Mouse (Mus musculus) embryonic facial prominence, embryonic 14.5 days (tissue): ENCODE results near the gene Piezo1. TPM values are rescaled to one million over a fixed set of nuclear protein-coding genes. Genes with fewer than 3 reads are reported as not detected.

ENCODE experiments used
- ATAC-seq: fragments of 200-750 bp; cut with Nextera tagmentation; 2 replicates; pipeline ENCODE4 v1.8.0; 2017; ENCODE audit warnings: low read depth, moderate number of reproducible peaks, moderate TSS enrichment
- DNase-seq: peaks from one replicate; pipeline ENCODE4 v3.0.0-alpha.2; 2015; ENCODE audit warnings: low spot score
- H3K27ac ChIP-seq: fragments of 300-500 bp; sonication (generic); replicated peaks from 2 replicates; pipeline ENCODE4 v1.5.1; 2014; ENCODE audit warnings: low read depth, mild to moderate bottlenecking, low read length, moderate library complexity
- H3K27me3 ChIP-seq: fragments of 300-500 bp; sonication (generic); replicated peaks from 2 replicates; pipeline ENCODE4 v1.6.1; 2014; ENCODE audit warnings: low read length; ENCODE audit not compliant: control insufficient read depth, insufficient read depth
- H3K36me3 ChIP-seq: fragments of 300-500 bp; sonication (generic); 2 replicates; pipeline ENCODE4 v1.6.1; 2014; ENCODE audit warnings: low read length, mixed read lengths; ENCODE audit not compliant: control insufficient read depth, insufficient read depth
- H3K4me1 ChIP-seq: fragments of 300-500 bp; sonication (generic); 2 replicates; pipeline ENCODE4 v1.6.1; 2014; ENCODE audit warnings: antibody characterized with exemption, low read length; ENCODE audit not compliant: control insufficient read depth, insufficient read depth
- H3K4me2 ChIP-seq: fragments of 300-500 bp; sonication (generic); 2 replicates; pipeline ENCODE4 v1.6.1; 2014; ENCODE audit warnings: low read depth, mild to moderate bottlenecking, low read length, moderate library complexity, mixed read lengths
- H3K4me3 ChIP-seq: fragments of 300-500 bp; sonication (generic); 2 replicates; pipeline ENCODE4 v1.5.1; 2014; ENCODE audit warnings: low read depth, mild to moderate bottlenecking, low read length
- H3K9ac ChIP-seq: fragments of 300-500 bp; sonication (generic); 2 replicates; pipeline ENCODE4 v1.6.1; 2014; ENCODE audit warnings: low read depth, mild to moderate bottlenecking, low read length, moderate library complexity, mixed read lengths
- H3K9me3 ChIP-seq: fragments of 300-500 bp; sonication (generic); 2 replicates; pipeline ENCODE4 v1.6.1; 2016; ENCODE audit warnings: low read length; ENCODE audit not compliant: control insufficient read depth
- WGBS: fragments of 180-500 bp; shearing (Covaris S2); extraction: QIAGEN DNeasy Blood & Tissue Kit; methylation state at CpG from one replicate; pipeline ENCODE4 v1.1.7; 2014; 5-methylcytosine and 5-hydroxymethylcytosine counted together
- polyA plus RNA-seq: library from polyadenylated mRNA; unstranded; fragments of >200 nt; fragmentation: Nextera tagmentation; extraction: Ambion mirVana; gene quantifications from 2 replicates; pipeline ENCODE4 v1.2.1, GENCODE M21; 2014

Piezo1 gene
- polyA plus RNA-seq, 1 experiment from 2014 or later = 18.7 TPM

DNA sequence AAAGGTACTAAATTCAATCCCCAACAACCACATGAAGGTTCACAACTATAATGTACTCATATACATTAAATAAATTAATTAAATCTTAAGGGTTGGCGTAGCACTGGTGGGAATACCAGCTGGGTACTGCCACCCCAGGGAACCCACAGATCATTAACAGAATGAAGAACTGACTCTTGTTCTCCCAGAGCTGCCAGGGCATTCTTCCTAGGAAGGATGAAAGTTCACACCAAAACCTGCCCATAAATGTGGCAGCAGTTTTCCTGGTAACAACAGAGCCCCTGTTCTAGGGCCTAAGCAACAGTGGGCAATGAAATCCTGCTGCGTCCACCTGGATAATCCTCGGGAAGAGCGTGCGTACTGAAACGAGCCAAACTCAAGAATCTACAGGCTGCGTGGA is 108.8 kb downstream of the Piezo1 start:
- H3K4me1 ChIP-seq = peaks cover 15% of the 10 kb centered on the region

DNA sequence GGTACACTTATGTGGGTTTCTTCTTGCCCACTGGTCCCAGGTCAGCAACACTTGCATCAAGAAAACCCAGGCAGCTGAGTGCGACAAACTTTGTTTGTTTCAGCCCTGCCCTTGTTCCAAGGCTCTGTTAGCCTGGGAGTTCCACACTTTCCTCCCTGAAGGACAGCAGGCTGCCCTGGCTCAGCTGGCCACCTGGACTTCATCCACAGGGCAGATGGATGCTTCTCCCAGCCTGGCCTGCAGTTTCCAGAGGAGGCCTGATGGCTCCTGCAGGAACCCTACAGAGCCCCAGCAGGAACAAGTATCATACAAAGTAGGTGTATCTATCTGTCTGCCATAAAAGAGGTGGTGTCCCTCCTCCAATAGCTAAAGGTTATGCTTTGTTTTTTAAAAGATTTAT is 109.8 kb downstream of the Piezo1 start:
- H3K27ac ChIP-seq = no peak overlapping the region
- 0 out of 2 replicates have a peak overlapping the region, but pooled peaks have one; percentile 30 for H3K9ac ChIP-seq
- H3K4me3 ChIP-seq = no peak overlapping the region
- H3K4me1 ChIP-seq = peaks cover 15% of the 10 kb centered on the region
- DNase-seq (no peak), ATAC-seq (no peak)
- H3K4me2 ChIP-seq = no peak overlapping the region
- no peaks in the 10 kb centered on the region for H3K27me3 ChIP-seq
- H3K9me3 ChIP-seq = no peaks in the 10 kb centered on the region
- 100% methylated on average over 1 of the region's 1 CpGs for WGBS
- peaks cover 24% of the 10 kb centered on the region for H3K36me3 ChIP-seq

More for the DNA sequence above, 108.8 kb downstream of the Piezo1 start:
- Histone ChIP-seq H3K9ac (peak overlapping the region; percentile 73), H3K36me3 (peaks cover 14% of the 10 kb centered on the region; the same call in 1 of the 2 replicates), H3K4me3 (peak overlapping the region; percentile 56), H3K27ac (no peak overlapping the region), H3K4me2 (peak overlapping the region; percentile 97), H3K9me3 (no peaks in the 10 kb centered on the region), H3K27me3 (no peaks in the 10 kb centered on the region)
- ATAC-seq (no peak), DNase-seq (no peak)
- 18% methylated on average over 7 of the region's 7 CpGs for WGBS

DNA sequence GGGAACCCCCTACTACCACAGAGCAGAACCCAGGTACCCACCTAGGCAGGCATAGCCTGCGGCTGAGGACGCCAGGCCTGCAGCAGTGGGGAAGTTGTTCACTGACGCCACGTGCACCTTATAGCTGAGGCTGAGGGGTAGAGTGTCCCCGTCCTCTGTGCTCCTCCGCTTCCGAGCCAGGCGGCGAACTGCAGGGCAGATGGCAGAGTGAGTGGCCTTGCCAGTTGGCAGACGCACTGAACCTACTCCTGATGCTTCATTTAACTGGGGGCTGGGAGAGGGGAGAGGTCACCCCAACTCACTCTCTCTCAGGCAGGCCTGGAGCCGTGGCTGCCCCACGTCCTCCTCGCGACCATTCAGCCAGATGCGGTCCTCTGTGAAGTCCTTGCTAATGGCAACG is 111.8 kb downstream of the Piezo1 start:
- Histone ChIP-seq H3K36me3 (peaks cover 42% of the 10 kb centered on the region), H3K4me3 (no peak overlapping the region), H3K9me3 (no peaks in the 10 kb centered on the region), H3K27ac (no peak overlapping the region), H3K9ac (no peak overlapping the region), H3K4me2 (no peak overlapping the region), H3K4me1 (peaks cover 5% of the 10 kb centered on the region), H3K27me3 (no peaks in the 10 kb centered on the region)
- DNase-seq (no peak), ATAC-seq (no peak)
- WGBS = 94% methylated on average over 16 of the region's 16 CpGs

DNA sequence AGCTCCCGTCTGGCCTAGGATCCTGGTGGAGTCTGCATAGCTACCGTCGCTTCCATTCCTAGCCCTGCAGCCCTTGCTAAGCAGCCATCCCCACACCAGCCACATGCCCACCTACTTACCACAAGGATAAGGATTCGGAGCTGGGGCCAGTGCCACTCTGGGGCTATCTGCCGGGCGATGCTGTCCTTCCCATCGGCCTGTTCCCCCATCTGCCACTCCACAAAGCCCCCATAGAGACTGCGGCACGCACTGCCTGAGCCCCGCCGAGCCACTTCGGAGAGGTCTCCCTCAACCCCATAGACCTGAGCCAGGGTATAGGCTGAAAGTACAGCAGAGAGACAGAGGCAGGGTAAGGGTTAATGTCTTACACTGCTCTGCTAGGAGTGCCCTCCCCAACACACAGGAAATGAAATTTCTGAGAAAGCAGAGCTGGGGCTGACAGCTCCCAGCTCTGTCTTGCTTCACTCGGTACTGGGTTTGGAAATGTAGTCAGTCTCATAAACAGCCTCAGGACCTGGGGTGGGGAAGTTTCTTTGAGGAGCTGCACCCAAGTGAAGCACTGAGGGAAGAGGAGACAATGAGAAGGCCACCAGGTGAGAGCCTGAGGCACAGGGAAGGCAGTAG is 113.3 kb downstream of the Piezo1 start:
- DNase-seq (no peak), ATAC-seq (no peak)
- 83% methylated on average over 13 of the region's 13 CpGs for WGBS
- Histone ChIP-seq H3K4me2 (no peak overlapping the region), H3K27me3 (no peaks in the 10 kb centered on the region), H3K4me1 (peaks cover 5% of the 10 kb centered on the region), H3K9ac (no peak overlapping the region), H3K9me3 (no peaks in the 10 kb centered on the region), H3K27ac (no peak overlapping the region), H3K36me3 (peaks cover 48% of the 10 kb centered on the region), H3K4me3 (no peak overlapping the region)

DNA sequence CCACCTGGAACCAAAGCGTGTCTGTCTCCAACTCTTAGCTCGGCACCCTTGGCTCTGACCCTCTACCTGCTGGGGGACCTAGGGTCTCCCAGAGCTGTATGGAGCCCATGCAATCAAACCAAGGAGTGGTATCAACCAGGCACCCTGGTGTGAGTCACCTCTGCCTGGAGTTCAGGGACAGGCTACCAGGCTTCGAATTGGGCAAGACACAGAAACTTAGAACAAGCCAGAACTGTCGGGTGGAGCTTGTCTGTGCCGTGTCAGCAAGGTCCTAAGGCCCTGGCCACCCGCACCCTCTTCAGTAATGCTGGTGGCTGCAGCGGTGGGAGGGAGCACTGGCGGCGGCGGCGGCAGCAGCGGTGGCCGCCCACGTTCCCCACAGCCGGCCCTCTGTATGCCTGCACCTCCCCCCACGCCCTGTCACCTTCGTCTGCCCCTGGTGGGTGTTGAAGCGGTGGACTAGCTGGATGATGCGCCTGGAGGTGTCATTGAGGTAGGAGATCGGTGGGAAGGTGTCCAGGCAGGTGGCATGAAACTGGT is 114.5 kb downstream of the Piezo1 start:
- no peaks in the 10 kb centered on the region for H3K27me3 ChIP-seq
- no peak overlapping the region for H3K9ac ChIP-seq
- no peak overlapping the region for H3K4me2 ChIP-seq
- no peak overlapping the region for H3K4me3 ChIP-seq
- peaks cover 4% of the 10 kb centered on the region for H3K4me1 ChIP-seq
- no peak overlapping the region for H3K27ac ChIP-seq
- H3K9me3 ChIP-seq = no peaks in the 10 kb centered on the region
- DNase-seq = no peak
- ATAC-seq = no peak
- 87% methylated on average over 13 of the region's 20 CpGs for WGBS
- peaks cover 48% of the 10 kb centered on the region for H3K36me3 ChIP-seq

DNA sequence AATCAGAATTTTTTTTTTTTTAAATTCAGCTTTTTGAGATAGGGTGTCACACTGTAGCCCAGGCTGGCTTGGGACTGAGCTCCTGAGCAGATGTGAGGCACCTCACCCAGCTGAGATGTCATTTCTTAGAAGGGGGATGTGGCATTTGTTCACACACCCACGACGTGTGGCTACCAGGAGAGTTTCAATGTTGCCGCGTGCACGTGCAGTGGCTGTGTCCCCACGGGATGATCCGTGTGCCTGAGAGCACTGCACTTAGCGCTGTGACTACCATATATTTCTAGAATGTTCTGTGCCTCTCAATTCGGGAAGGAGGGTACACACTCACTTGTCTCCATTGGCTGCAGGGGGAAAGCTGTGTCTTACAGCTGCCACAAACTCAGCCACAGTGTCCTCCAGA is 115.0 kb downstream of the Piezo1 start:
- Histone ChIP-seq H3K4me2 (no peak overlapping the region), H3K9me3 (no peaks in the 10 kb centered on the region), H3K27ac (no peak overlapping the region), H3K4me3 (no peak overlapping the region), H3K9ac (no peak overlapping the region), H3K27me3 (no peaks in the 10 kb centered on the region), H3K4me1 (peaks cover 7% of the 10 kb centered on the region), H3K36me3 (peaks cover 48% of the 10 kb centered on the region)
- no peak for ATAC-seq
- WGBS = 93% methylated on average over 9 of the region's 9 CpGs
- DNase-seq = no peak

DNA sequence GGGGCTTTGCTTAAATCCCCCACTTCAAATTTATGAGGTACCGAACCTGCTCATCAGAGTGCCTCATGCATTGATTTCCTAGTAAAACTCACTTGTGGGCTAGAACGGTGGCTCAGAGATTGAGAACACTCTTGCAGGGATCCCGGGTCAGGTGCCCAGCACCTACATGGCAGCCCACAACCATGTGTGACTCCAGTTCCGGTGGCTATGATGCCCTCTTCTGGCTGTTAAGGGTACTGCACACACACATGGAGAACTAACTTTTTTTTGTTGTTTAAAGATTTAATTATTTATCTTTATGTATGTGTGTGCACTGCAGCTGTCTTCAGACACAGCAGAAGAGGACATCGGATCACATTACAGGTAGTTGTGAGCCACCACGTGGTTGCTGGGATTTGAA is 115.8 kb downstream of the Piezo1 start:
- peaks cover 48% of the 10 kb centered on the region for H3K36me3 ChIP-seq
- no peak overlapping the region for H3K4me3 ChIP-seq
- H3K9me3 ChIP-seq = no peaks in the 10 kb centered on the region
- WGBS = 83% methylated on average over 6 of the region's 6 CpGs
- ATAC-seq (no peak), DNase-seq (no peak)
- no peaks in the 10 kb centered on the region for H3K27me3 ChIP-seq
- H3K4me2 ChIP-seq = no peak overlapping the region
- peaks cover 7% of the 10 kb centered on the region for H3K4me1 ChIP-seq
- no peak overlapping the region for H3K27ac ChIP-seq
- no peak overlapping the region for H3K9ac ChIP-seq

DNA sequence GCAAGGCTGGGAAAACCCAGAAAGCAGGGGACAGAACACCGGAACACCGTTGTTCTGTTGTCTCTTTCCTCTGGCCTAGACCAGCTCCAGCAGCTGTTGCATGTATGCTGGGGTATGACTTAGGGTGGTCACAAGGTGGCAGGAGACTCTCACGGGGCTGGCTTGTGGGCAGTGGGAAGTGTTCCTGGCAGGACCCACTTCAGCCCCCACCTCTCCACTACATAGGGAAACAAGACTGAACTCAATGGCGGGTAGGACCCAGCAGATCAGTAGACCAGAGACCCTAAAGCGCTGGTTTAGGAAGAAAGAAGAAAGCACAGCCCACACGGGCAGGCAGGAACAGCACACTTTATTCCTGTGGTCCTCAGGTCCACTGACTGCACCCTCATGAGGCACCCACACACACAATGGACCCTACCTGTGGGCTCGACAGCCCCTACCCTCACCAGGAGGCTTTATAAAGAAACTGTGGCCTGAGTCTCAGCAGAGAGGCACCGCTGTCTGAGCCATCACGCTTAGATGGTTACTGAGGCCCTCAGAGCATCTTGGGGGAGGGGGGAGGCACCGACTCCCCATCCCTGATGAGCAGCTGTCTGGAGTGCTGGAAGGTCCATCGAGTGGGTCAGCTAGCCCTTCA is 117.7 kb downstream of the Piezo1 start:
- WGBS = 65% methylated on average over 11 of the region's 11 CpGs
- peak overlapping the region; percentile 75; the same call in 1 of the 2 replicates for H3K9ac ChIP-seq
- H3K4me2 ChIP-seq = peak overlapping the region; percentile 77; the same call in 1 of the 2 replicates
- ATAC-seq = peak; percentile 51
- peaks cover 7% of the 10 kb centered on the region for H3K4me1 ChIP-seq
- H3K9me3 ChIP-seq = no peaks in the 10 kb centered on the region
- no peak overlapping the region for H3K4me3 ChIP-seq
- peaks cover 40% of the 10 kb centered on the region for H3K36me3 ChIP-seq
- no peak overlapping the region for H3K27ac ChIP-seq
- H3K27me3 ChIP-seq = no peaks in the 10 kb centered on the region
- no peak for DNase-seq
